Mouse (Mus musculus): Measurements from ENCODE around the gene Xylt1. TPM values are rescaled to one million over a fixed set of nuclear protein-coding genes. Genes with fewer than 3 reads are reported as not detected.

Gene Xylt1
- polyA plus RNA-seq, 1 experiment, result 10.5 TPM

- Histone ChIP-seq H3K4me1 (ENCODE audit: control insufficient read depth, insufficient read depth, low read length) (peaks cover 4% of the 10 kb centered on the region), H3K27ac (ENCODE audit: insufficient read depth, low read depth, low read length) (no peak overlapping the region), H3K4me3 (ENCODE audit: insufficient read depth, low read length) (no peak overlapping the region)
- TF ChIP-seq CTCF (IDR thresholded peaks at IDR 0.05; ENCODE audit: low read depth, low read length), result no peak
- no peak for TF ChIP-seq POLR2A (IDR thresholded peaks at IDR 0.05; ENCODE audit: borderline replicate concordance, low read depth, low read length)
Observed at GRCm38 (mm10) chr7:117563939-117564499, 183.2 kb downstream of the Xylt1 start.

- Histone ChIP-seq H3K4me3 (ENCODE audit: insufficient read depth, low read length) (no peak overlapping the region), H3K4me1 (ENCODE audit: control insufficient read depth, insufficient read depth, low read length) (peaks cover 4% of the 10 kb centered on the region), H3K27ac (ENCODE audit: insufficient read depth, low read depth, low read length) (no peak overlapping the region)
- TF ChIP-seq POLR2A (IDR thresholded peaks at IDR 0.05; ENCODE audit: borderline replicate concordance, low read depth, low read length) (no peak), CTCF (IDR thresholded peaks at IDR 0.05; ENCODE audit: low read depth, low read length) (no peak)
Observed at GRCm38 (mm10) chr7:117564627-117565026, 183.8 kb downstream of the Xylt1 start.

GRCm38 (mm10) chr7:117566115-117566514 lies 185.3 kb downstream of the Xylt1 start:
- Histone ChIP-seq H3K27ac (ENCODE audit: insufficient read depth, low read depth, low read length) (no peak overlapping the region), H3K4me3 (ENCODE audit: insufficient read depth, low read length) (no peak overlapping the region), H3K4me1 (ENCODE audit: control insufficient read depth, insufficient read depth, low read length) (peaks cover 4% of the 10 kb centered on the region)
- no peak for TF ChIP-seq CTCF (IDR thresholded peaks at IDR 0.05; ENCODE audit: low read depth, low read length)
- TF ChIP-seq POLR2A (IDR thresholded peaks at IDR 0.05; ENCODE audit: borderline replicate concordance, low read depth, low read length), result no peak

- TF ChIP-seq CTCF (IDR thresholded peaks at IDR 0.05; ENCODE audit: low read depth, low read length), result no peak
- TF ChIP-seq POLR2A (IDR thresholded peaks at IDR 0.05; ENCODE audit: borderline replicate concordance, low read depth, low read length), result no peak
- peaks cover 4% of the 10 kb centered on the region for H3K4me1 ChIP-seq (ENCODE audit: control insufficient read depth, insufficient read depth, low read length)
Observed at GRCm38 (mm10) chr7:117566833-117567232, 186.1 kb downstream of the Xylt1 start.

GRCm38 (mm10) chr7:117567252-117567651 lies 186.5 kb downstream of the Xylt1 start:
- Histone ChIP-seq H3K27ac (ENCODE audit: insufficient read depth, low read depth, low read length) (no peak overlapping the region), H3K4me1 (ENCODE audit: control insufficient read depth, insufficient read depth, low read length) (peaks cover 4% of the 10 kb centered on the region), H3K4me3 (ENCODE audit: insufficient read depth, low read length) (no peak overlapping the region)
- TF ChIP-seq CTCF (IDR thresholded peaks at IDR 0.05; ENCODE audit: low read depth, low read length) (no peak), POLR2A (IDR thresholded peaks at IDR 0.05; ENCODE audit: borderline replicate concordance, low read depth, low read length) (no peak)

More at GRCm38 (mm10) chr7:117566833-117567232, 186.1 kb downstream of the Xylt1 start:
- H3K4me3 ChIP-seq (ENCODE audit: insufficient read depth, low read length), result no peak overlapping the region
- no peak overlapping the region for H3K27ac ChIP-seq (ENCODE audit: insufficient read depth, low read depth, low read length)

- no peak for TF ChIP-seq POLR2A (IDR thresholded peaks at IDR 0.05; ENCODE audit: borderline replicate concordance, low read depth, low read length)
- no peak for TF ChIP-seq CTCF (IDR thresholded peaks at IDR 0.05; ENCODE audit: low read depth, low read length)
- Histone ChIP-seq H3K27ac (ENCODE audit: insufficient read depth, low read depth, low read length) (no peak overlapping the region), H3K4me3 (ENCODE audit: insufficient read depth, low read length) (no peak overlapping the region), H3K4me1 (ENCODE audit: control insufficient read depth, insufficient read depth, low read length) (peaks cover 4% of the 10 kb centered on the region)
Observed at GRCm38 (mm10) chr7:117567653-117568340, 187.0 kb downstream of the Xylt1 start.

- Histone ChIP-seq H3K27ac (ENCODE audit: insufficient read depth, low read depth, low read length) (no peak overlapping the region), H3K4me1 (ENCODE audit: control insufficient read depth, insufficient read depth, low read length) (peaks cover 4% of the 10 kb centered on the region), H3K4me3 (ENCODE audit: insufficient read depth, low read length) (no peak overlapping the region)
- TF ChIP-seq POLR2A (IDR thresholded peaks at IDR 0.05; ENCODE audit: borderline replicate concordance, low read depth, low read length) (no peak), CTCF (IDR thresholded peaks at IDR 0.05; ENCODE audit: low read depth, low read length) (no peak)
Observed at GRCm38 (mm10) chr7:117571131-117571530, 190.4 kb downstream of the Xylt1 start.

- Histone ChIP-seq H3K4me3 (ENCODE audit: insufficient read depth, low read length) (no peak overlapping the region), H3K27ac (ENCODE audit: insufficient read depth, low read depth, low read length) (no peak overlapping the region), H3K4me1 (ENCODE audit: control insufficient read depth, insufficient read depth, low read length) (peaks cover 9% of the 10 kb centered on the region)
- no peak for TF ChIP-seq POLR2A (IDR thresholded peaks at IDR 0.05; ENCODE audit: borderline replicate concordance, low read depth, low read length)
- no peak for TF ChIP-seq CTCF (IDR thresholded peaks at IDR 0.05; ENCODE audit: low read depth, low read length)
Observed at GRCm38 (mm10) chr7:117571713-117572112, 190.9 kb downstream of the Xylt1 start.

GRCm38 (mm10) chr7:117573170-117573569 lies 192.4 kb downstream of the Xylt1 start:
- H3K4me3 ChIP-seq (ENCODE audit: insufficient read depth, low read length), result no peak overlapping the region
- no peak overlapping the region for H3K27ac ChIP-seq (ENCODE audit: insufficient read depth, low read depth, low read length)

GRCm38 (mm10) chr7:117575417-117575816 lies 194.6 kb downstream of the Xylt1 start:
- no peak for TF ChIP-seq CTCF (IDR thresholded peaks at IDR 0.05; ENCODE audit: low read depth, low read length)
- no peak for TF ChIP-seq POLR2A (IDR thresholded peaks at IDR 0.05; ENCODE audit: borderline replicate concordance, low read depth, low read length)
- Histone ChIP-seq H3K4me3 (ENCODE audit: insufficient read depth, low read length) (no peak overlapping the region), H3K4me1 (ENCODE audit: control insufficient read depth, insufficient read depth, low read length) (peaks cover 9% of the 10 kb centered on the region), H3K27ac (ENCODE audit: insufficient read depth, low read depth, low read length) (no peak overlapping the region)

More at GRCm38 (mm10) chr7:117573170-117573569, 192.4 kb downstream of the Xylt1 start:
- no peak for TF ChIP-seq POLR2A (IDR thresholded peaks at IDR 0.05; ENCODE audit: borderline replicate concordance, low read depth, low read length)
- no peak for TF ChIP-seq CTCF (IDR thresholded peaks at IDR 0.05; ENCODE audit: low read depth, low read length)
- peaks cover 9% of the 10 kb centered on the region for H3K4me1 ChIP-seq (ENCODE audit: control insufficient read depth, insufficient read depth, low read length)

Measured in bone marrow macrophage, adult 2 months (primary cell).